Mouse (Mus musculus): Measurements from ENCODE around the gene Celf1. TPM values are rescaled to one million over a fixed set of nuclear protein-coding genes. Genes with fewer than 3 reads are reported as not detected.
A peak's percentile ranks its signal among the peaks of the same experiment; 100 is the strongest.

Gene Celf1
- polyA plus RNA-seq, 1 experiment from 2014 or later = 98.2 TPM

DNA sequence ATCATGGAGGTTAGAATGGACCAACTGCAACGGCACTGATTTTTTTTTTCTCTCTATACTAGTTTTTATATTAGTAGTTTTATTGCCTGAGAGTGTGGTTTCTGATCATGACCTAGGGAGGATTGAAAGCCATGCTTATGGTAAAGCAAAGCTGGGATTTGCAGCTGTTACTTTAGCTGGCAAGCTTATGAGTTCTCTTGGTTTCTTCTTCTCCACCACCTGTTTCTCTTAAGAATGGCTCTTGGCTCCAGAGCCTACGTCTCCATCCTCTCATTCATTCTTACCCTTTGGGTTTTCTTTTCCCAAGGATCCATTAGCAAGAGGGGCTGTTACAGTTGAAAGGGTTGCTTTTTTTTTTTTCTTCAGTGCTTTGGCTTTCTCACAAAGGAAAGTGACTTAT is 1.6 kb downstream of the Celf1 start:
- Histone ChIP-seq H3K4me3 (peak overlapping the region; percentile 99), H3K27ac (no peak overlapping the region), H3K4me2 (peak overlapping the region; percentile 76), H3K27me3 (no peaks in the 10 kb centered on the region), H3K4me1 (replicated peaks) (peaks cover 29% of the 10 kb centered on the region), H3K9me3 (replicated peaks) (no peaks in the 10 kb centered on the region), H3K9ac (peak overlapping the region; percentile 98; the same call in 1 of the 2 replicates), H3K36me3 (no peaks in the 10 kb centered on the region)
- ATAC-seq (replicated peaks; ENCODE audit: insufficient number of reproducible peaks, insufficient read depth, low FRiP score, low read depth) = no peak
- 53% methylated on average over 2 of the region's 2 CpGs for WGBS

- Histone ChIP-seq H3K36me3 (no peaks in the 10 kb centered on the region), H3K9me3 (replicated peaks) (no peaks in the 10 kb centered on the region), H3K4me3 (no peak overlapping the region), H3K4me1 (replicated peaks) (peaks cover 17% of the 10 kb centered on the region), H3K27me3 (no peaks in the 10 kb centered on the region), H3K4me2 (no peak overlapping the region), H3K9ac (no peak overlapping the region), H3K27ac (no peak overlapping the region)
- 81% methylated on average over 5 of the region's 5 CpGs for WGBS
- no peak for ATAC-seq (replicated peaks; ENCODE audit: insufficient number of reproducible peaks, insufficient read depth, low FRiP score, low read depth)
These were observed 10.0 kb downstream of the Celf1 start for GRCm38 (mm10) chr2:90950149-90950548.

- 0 out of 2 replicates have a peak, but pooled peaks have one; percentile 22 for ATAC-seq (replicated peaks; ENCODE audit: insufficient number of reproducible peaks, insufficient read depth, low FRiP score, low read depth)
These were observed 10.5 kb downstream of the Celf1 start for GRCm38 (mm10) chr2:90950582-90951194.

DNA sequence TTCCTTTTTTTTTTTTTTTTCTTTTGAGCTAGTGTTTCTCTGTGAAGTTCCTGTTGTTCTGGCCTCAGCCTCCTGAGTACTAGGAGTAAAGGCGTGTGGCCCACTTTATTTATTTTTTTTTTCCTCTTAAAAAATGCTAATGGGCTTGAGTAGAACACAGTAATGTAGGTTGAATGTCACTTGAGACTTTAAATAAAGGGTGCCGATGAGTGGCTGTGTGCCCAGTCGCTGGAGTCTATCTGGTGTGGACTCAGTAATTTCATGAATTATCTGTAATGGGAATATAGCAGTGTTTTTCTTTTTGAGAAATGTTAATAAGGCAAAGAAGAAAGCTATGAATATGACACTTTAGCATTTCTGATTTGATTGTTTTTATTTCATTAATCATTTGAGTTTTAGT is 13.3 kb downstream of the Celf1 start:
- no peak for ATAC-seq (replicated peaks; ENCODE audit: insufficient number of reproducible peaks, insufficient read depth, low FRiP score, low read depth)
- no peaks in the 10 kb centered on the region; the same call in 1 of the 2 replicates for H3K36me3 ChIP-seq
- no peak overlapping the region for H3K4me2 ChIP-seq
- H3K27ac ChIP-seq = no peak overlapping the region
- H3K9ac ChIP-seq = no peak overlapping the region
- H3K27me3 ChIP-seq = no peaks in the 10 kb centered on the region
- peaks cover 24% of the 10 kb centered on the region for H3K4me1 ChIP-seq (replicated peaks)
- WGBS = 51% methylated on average over 3 of the region's 3 CpGs
- no peak overlapping the region for H3K4me3 ChIP-seq
- H3K9me3 ChIP-seq (replicated peaks) = no peaks in the 10 kb centered on the region

More at GRCm38 (mm10) chr2:90950582-90951194, 10.5 kb downstream of the Celf1 start:
- Histone ChIP-seq H3K27ac (no peak overlapping the region), H3K4me1 (replicated peaks) (peaks cover 20% of the 10 kb centered on the region), H3K36me3 (no peaks in the 10 kb centered on the region), H3K9ac (no peak overlapping the region), H3K9me3 (replicated peaks) (no peaks in the 10 kb centered on the region), H3K4me2 (no peak overlapping the region), H3K4me3 (no peak overlapping the region), H3K27me3 (no peaks in the 10 kb centered on the region)

GRCm38 (mm10) chr2:90956053-90956452 is 15.9 kb downstream of the Celf1 start:
- Histone ChIP-seq H3K9me3 (replicated peaks) (no peaks in the 10 kb centered on the region), H3K4me1 (replicated peaks) (peaks cover 21% of the 10 kb centered on the region), H3K27ac (peak overlapping the region; percentile 51; the same call in 1 of the 2 replicates), H3K36me3 (peaks cover 4% of the 10 kb centered on the region; the same call in 1 of the 2 replicates), H3K9ac (no peak overlapping the region), H3K4me3 (no peak overlapping the region), H3K27me3 (no peaks in the 10 kb centered on the region), H3K4me2 (no peak overlapping the region)
- ATAC-seq (replicated peaks; ENCODE audit: insufficient number of reproducible peaks, insufficient read depth, low FRiP score, low read depth) = no peak
- 50% methylated on average over 1 of the region's 1 CpGs for WGBS

DNA sequence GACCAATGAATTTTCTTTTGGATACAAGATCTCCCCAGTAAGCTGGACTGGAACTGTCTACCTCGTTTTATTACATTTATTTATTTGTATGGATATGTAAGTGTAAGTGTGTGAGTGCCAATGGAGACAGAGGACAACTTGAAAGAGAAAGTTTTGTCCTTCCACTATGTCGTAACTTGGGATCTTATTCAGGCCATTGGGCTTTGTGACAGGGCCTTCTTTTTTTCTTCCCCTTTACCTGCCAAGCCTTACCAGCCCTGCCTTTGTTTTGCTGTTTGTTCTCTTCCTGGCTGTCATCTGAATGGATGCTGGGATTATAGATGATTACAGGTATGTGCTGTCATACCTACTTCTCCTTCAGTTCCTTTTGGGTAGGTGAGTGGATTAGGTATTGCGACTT is 18.7 kb downstream of the Celf1 start:
- 90% methylated on average over 3 of the region's 3 CpGs for WGBS
- H3K9ac ChIP-seq = no peak overlapping the region
- peaks cover 11% of the 10 kb centered on the region for H3K4me1 ChIP-seq (replicated peaks)
- H3K9me3 ChIP-seq (replicated peaks) = no peaks in the 10 kb centered on the region
- H3K4me3 ChIP-seq = no peak overlapping the region
- peaks cover 4% of the 10 kb centered on the region; the same call in 1 of the 2 replicates for H3K36me3 ChIP-seq
- ATAC-seq (replicated peaks; ENCODE audit: insufficient number of reproducible peaks, insufficient read depth, low FRiP score, low read depth) = no peak
- H3K27me3 ChIP-seq = no peaks in the 10 kb centered on the region
- no peak overlapping the region for H3K27ac ChIP-seq
- no peak overlapping the region for H3K4me2 ChIP-seq

DNA sequence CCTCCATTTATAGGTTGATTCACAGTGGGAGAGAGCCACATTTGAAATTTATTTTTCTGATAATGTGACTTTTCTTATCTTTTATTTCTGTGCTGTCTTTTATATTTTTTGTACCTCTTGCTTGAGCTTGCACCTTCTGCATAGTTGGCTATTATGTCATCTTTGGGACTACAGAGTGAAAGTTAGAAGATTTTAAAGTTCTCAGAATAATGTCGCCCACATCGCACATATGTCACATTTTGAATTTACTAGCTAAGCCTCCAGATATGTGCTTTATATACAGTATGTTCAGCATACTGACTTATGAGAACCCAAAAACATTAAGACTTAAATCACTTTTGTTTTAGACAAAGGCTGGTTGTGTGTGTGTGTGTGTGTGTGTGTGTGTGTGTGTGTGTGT is 19.8 kb downstream of the Celf1 start:
- Histone ChIP-seq H3K27ac (no peak overlapping the region), H3K9ac (no peak overlapping the region), H3K27me3 (no peaks in the 10 kb centered on the region), H3K4me2 (no peak overlapping the region), H3K9me3 (replicated peaks) (no peaks in the 10 kb centered on the region), H3K4me1 (replicated peaks) (peaks cover 18% of the 10 kb centered on the region), H3K36me3 (peaks cover 4% of the 10 kb centered on the region; the same call in 1 of the 2 replicates), H3K4me3 (no peak overlapping the region)
- no peak for ATAC-seq (replicated peaks; ENCODE audit: insufficient number of reproducible peaks, insufficient read depth, low FRiP score, low read depth)
- WGBS = 96% methylated on average over 2 of the region's 2 CpGs

DNA sequence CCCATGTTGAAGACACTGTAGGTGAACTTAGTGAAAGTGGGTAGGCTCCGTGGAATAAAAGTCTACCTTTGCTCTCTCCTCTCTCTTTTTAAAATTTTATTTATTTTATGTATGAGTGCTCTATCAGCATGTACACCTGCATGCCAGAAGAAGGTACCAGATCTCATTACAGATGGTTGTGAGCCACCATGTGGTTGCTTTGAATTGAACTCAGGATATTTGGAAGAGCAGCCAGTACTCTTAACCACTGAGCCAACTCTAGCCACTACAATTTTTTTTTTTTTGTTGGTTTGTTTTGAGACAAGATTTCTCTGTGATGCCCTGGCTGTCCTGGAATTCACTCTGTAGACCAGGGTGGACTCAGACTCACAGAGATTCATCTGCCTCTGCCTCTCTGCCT is 23.1 kb downstream of the Celf1 start:
- Histone ChIP-seq H3K27me3 (no peaks in the 10 kb centered on the region), H3K27ac (no peak overlapping the region)
- 92% methylated on average over 1 of the region's 1 CpGs for WGBS

DNA sequence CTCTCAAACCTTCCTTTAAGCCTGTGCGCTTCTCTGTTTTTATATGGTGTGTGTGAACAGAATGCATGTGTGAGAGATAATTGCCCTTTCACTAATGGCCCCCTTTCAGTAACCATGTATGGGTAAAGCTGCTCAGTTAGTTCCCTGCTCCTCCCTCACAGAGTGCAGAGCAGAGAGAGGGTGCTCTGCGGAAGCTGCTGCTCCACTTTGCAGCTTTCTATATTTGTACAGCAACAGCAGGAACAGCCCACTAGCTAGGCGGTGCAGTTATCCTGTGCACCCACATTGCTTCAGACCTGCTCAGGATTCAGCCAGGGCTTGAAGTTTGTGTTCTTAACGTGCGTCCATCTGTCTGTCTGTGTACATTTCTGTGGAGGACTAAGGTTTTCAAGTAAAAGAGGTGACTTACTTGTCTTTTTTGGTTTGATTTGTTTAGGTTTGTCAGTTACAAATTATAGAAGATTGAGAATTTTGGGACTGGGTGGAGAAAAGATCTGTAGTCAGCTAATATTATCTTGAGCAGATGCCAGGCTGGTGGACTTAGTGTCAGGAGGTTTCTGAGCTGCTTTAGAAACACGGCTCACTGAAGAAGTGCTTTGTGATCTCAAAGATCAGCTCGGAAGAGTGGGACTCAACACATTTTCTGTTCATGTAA is 24.8 kb downstream of the Celf1 start:
- peak; percentile 94 for ATAC-seq (replicated peaks; ENCODE audit: insufficient number of reproducible peaks, insufficient read depth, low FRiP score, low read depth)
- Histone ChIP-seq H3K27me3 (no peaks in the 10 kb centered on the region), H3K4me1 (replicated peaks) (peaks cover 20% of the 10 kb centered on the region), H3K27ac (peak overlapping the region; percentile 88), H3K9me3 (replicated peaks) (no peaks in the 10 kb centered on the region), H3K4me2 (peak overlapping the region; percentile 55), H3K9ac (peak overlapping the region; percentile 5), H3K4me3 (peak overlapping the region; percentile 35), H3K36me3 (no peaks in the 10 kb centered on the region)
- 27% methylated on average over 7 of the region's 7 CpGs for WGBS

More for the DNA sequence above, 23.1 kb downstream of the Celf1 start:
- Histone ChIP-seq H3K4me1 (replicated peaks) (peaks cover 18% of the 10 kb centered on the region), H3K36me3 (peaks cover 4% of the 10 kb centered on the region; the same call in 1 of the 2 replicates), H3K4me3 (no peak overlapping the region), H3K4me2 (no peak overlapping the region), H3K9me3 (replicated peaks) (no peaks in the 10 kb centered on the region), H3K9ac (no peak overlapping the region)
- ATAC-seq (replicated peaks; ENCODE audit: insufficient number of reproducible peaks, insufficient read depth, low FRiP score, low read depth) = no peak

DNA sequence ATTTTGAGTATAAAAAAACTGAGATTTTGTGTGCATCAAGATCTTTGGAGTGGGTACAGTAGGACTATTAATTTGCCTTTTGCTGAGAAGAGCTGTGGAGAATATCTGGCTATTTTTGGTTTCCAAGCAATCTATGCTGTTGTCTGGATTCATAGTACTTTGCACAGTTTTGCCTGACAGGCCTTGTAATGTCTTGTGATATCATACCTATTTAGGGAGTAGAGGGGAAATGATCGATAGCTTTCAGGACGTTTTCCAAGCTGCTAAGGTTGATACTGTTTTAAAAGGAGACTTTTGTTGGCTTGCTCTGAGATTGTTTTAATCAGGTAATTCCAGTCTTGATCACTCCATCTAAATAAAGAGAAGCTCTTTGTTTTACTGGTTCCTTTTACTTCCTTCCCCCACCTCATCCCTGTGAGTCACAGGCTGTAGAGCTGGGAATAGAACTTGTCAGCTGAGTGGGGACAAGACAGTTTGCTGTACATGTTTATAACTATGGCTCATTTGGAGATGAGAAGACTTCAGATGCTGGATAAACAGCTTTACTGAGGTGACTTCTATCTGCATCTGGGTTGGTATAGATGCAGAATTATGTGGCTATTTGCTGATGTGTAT is 25.4 kb downstream of the Celf1 start:
- Histone ChIP-seq H3K27me3 (no peaks in the 10 kb centered on the region), H3K4me3 (peak overlapping the region; percentile 35), H3K36me3 (no peaks in the 10 kb centered on the region), H3K9me3 (replicated peaks) (no peaks in the 10 kb centered on the region), H3K4me2 (peak overlapping the region; percentile 55), H3K4me1 (replicated peaks) (peaks cover 20% of the 10 kb centered on the region), H3K27ac (peak overlapping the region; percentile 88), H3K9ac (peak overlapping the region; percentile 5)
- no peak for ATAC-seq (replicated peaks; ENCODE audit: insufficient number of reproducible peaks, insufficient read depth, low FRiP score, low read depth)
- 21% methylated on average over 2 of the region's 2 CpGs for WGBS

- Histone ChIP-seq H3K9ac (no peak overlapping the region), H3K27ac (peak overlapping the region; percentile 11; the same call in 1 of the 2 replicates), H3K4me2 (no peak overlapping the region), H3K4me1 (replicated peaks) (peaks cover 9% of the 10 kb centered on the region; the same call in 1 of the 2 replicates), H3K4me3 (no peak overlapping the region), H3K27me3 (no peaks in the 10 kb centered on the region), H3K36me3 (peaks cover 8% of the 10 kb centered on the region), H3K9me3 (replicated peaks) (no peaks in the 10 kb centered on the region)
- no peak for ATAC-seq (replicated peaks; ENCODE audit: insufficient number of reproducible peaks, insufficient read depth, low FRiP score, low read depth)
These were observed 30.4 kb downstream of the Celf1 start for GRCm38 (mm10) chr2:90970606-90971005.
